ENCODE assay signal across 23 mouse cellular contexts in the genomic region with DNA sequence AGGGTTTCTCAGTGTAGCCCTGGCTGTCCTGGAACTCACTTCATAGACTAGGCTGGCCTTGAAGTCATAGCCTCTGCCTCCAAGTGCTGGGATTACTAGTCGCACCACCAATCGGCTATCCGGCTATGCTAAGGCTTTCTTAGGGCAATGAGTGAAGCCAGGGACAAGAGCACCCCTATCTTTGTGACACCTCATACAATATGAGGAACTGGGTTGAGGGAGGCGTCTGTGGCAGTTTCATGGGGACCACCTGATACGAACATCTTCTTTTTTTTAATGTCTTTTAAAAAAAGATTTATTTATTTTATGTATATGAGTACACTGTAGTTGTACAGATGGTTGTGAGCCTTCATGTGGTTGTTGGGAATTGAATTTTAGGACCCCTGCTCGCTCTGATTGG. TPM values are rescaled to one million over a fixed set of nuclear protein-coding genes. Genes with fewer than 3 reads are reported as not detected.
DNase-seq lines count a peak whose midpoint lies in the region; ATAC-seq lines count a peak whose summit lies in the region.
"Had no signal": no experiment of that assay in that cellular context is flagged by ENCODE, and none has a peak within 500 bp of the region (broad histone marks: within the 10 kb centered on the region; RNA-seq: fewer than 3 reads in every experiment).

No protein-coding gene starts in this region.

- H3K36me3 ChIP-seq in limb, embryonic 10.5 days: no peaks in the 10 kb centered on the region
- H3K36me3 ChIP-seq in liver, embryonic 11.5 days (ENCODE audit: control insufficient read depth, insufficient read depth, low read length): no peaks in the 10 kb centered on the region
- H3K36me3 ChIP-seq: embryonic facial prominence, embryonic 10.5 days; embryonic facial prominence, embryonic 12.5 days; forebrain, embryonic 15.5 days had no signal

- no peaks in the 10 kb centered on the region for H3K9me3 ChIP-seq in limb, embryonic 10.5 days (replicated peaks)
- no peaks in the 10 kb centered on the region for H3K9me3 ChIP-seq in liver, embryonic 11.5 days (ENCODE audit: control insufficient read depth, low read length)
- H3K9me3 ChIP-seq: embryonic facial prominence, embryonic 10.5 days; embryonic facial prominence, embryonic 12.5 days; forebrain, embryonic 13.5 days; forebrain, embryonic 15.5 days had no signal

- H3K4me2 ChIP-seq in liver, embryonic 11.5 days: no peak overlapping the region
- H3K4me2 ChIP-seq: embryonic facial prominence, embryonic 12.5 days; forebrain, embryonic 13.5 days; forebrain, embryonic 15.5 days had no signal

- DNase-seq in A20 (ENCODE audit: low read depth, low spot score): peak; percentile 69
- peak; percentile 42 to 51 for DNase-seq in B cell, adult 2 months
- DNase-seq in naive thymus-derived CD4-positive, alpha-beta T cell, adult 2 months (ENCODE audit: low read depth): peak; percentile 18
- no peak for DNase-seq in limb, embryonic 10.5 days (ENCODE audit: low spot score)
- no peak for DNase-seq in cerebellum, postnatal 25 days
- no peak for DNase-seq in liver, embryonic 11.5 days (ENCODE audit: low spot score)
- DNase-seq: adrenal gland, adult 2 months; adrenal gland, postnatal 10 days; adrenal gland, postnatal 25 days; cerebellum, adult 11 months; cerebellum, adult 18-20 months; cerebellum, adult 8-10 months; cerebellum, adult 9-11 months; cerebellum, postnatal 14 days; forebrain, postnatal 0 days had no signal

- H3K4me1 ChIP-seq in limb, embryonic 10.5 days: 0 out of 2 replicates have a peak, but pooled peaks cover 2% of the 10 kb centered on the region
- H3K4me1 ChIP-seq in liver, embryonic 11.5 days (replicated peaks; ENCODE audit: control insufficient read depth, insufficient read depth, low read length): no peaks in the 10 kb centered on the region
- H3K4me1 ChIP-seq: embryonic facial prominence, embryonic 10.5 days; forebrain, embryonic 13.5 days; forebrain, embryonic 15.5 days had no signal

- H3K4me3 ChIP-seq in limb, embryonic 10.5 days: no peak overlapping the region
- H3K4me3 ChIP-seq in liver, embryonic 11.5 days (ENCODE audit: low read depth, low read length): no peak overlapping the region
- H3K4me3 ChIP-seq: embryonic facial prominence, embryonic 10.5 days; embryonic facial prominence, embryonic 12.5 days; forebrain, embryonic 13.5 days; forebrain, embryonic 15.5 days had no signal

- no peaks in the 10 kb centered on the region for H3K27me3 ChIP-seq in limb, embryonic 10.5 days (ENCODE audit: low read depth, poor library complexity, severe bottlenecking)
- no peaks in the 10 kb centered on the region for H3K27me3 ChIP-seq in liver, embryonic 11.5 days (replicated peaks; ENCODE audit: control insufficient read depth, insufficient read depth, low read length)
- H3K27me3 ChIP-seq: embryonic facial prominence, embryonic 12.5 days; forebrain, embryonic 13.5 days; forebrain, embryonic 15.5 days had no signal

- H3K27ac ChIP-seq in limb, embryonic 10.5 days: no peak overlapping the region
- H3K27ac ChIP-seq in liver, embryonic 11.5 days (ENCODE audit: low read depth, low read length): no peak overlapping the region
- H3K27ac ChIP-seq: embryonic facial prominence, embryonic 10.5 days; embryonic facial prominence, embryonic 12.5 days; forebrain, embryonic 13.5 days; forebrain, embryonic 15.5 days had no signal

- no peak overlapping the region for H3K9ac ChIP-seq in liver, embryonic 11.5 days (ENCODE audit: low read depth, low read length)
- H3K9ac ChIP-seq: embryonic facial prominence, embryonic 12.5 days; forebrain, embryonic 13.5 days; forebrain, embryonic 15.5 days; forebrain, postnatal 0 days had no signal

- ATAC-seq in liver, embryonic 11.5 days (replicated peaks; ENCODE audit: low FRiP score): no peak
- ATAC-seq: forebrain, embryonic 13.5 days; forebrain, embryonic 15.5 days; forebrain, postnatal 0 days had no signal

- 93% methylated on average over 6 of the region's 6 CpGs for WGBS in limb, embryonic 10.5 days
- 91% methylated on average over 6 of the region's 6 CpGs for WGBS in liver, embryonic 11.5 days

RNA-seq across cellular contexts. Expression of a gene that starts 16.6 kb away (rescaled TPM):
- 2.5 and 2.6 TPM in 2 replicates for polyA plus RNA-seq in limb, embryonic 10.5 days (2016; fragmentation: Nextera tagmentation; extraction: Ambion mirVana)
- polyA plus RNA-seq in liver, embryonic 11.5 days (2014; fragmentation: Nextera tagmentation; extraction: Ambion mirVana): 3.5 and 4.2 TPM in 2 replicates

RNA-seq across cellular contexts. Expression of a gene that starts 42.3 kb away (rescaled TPM):
- polyA plus RNA-seq in limb, embryonic 10.5 days (2016; fragmentation: Nextera tagmentation; extraction: Ambion mirVana): 0.15 and 0.21 TPM in 2 replicates
- polyA plus RNA-seq in liver, embryonic 11.5 days (2014; fragmentation: Nextera tagmentation; extraction: Ambion mirVana): 0.16 and 0.51 TPM in 2 replicates
- polyA plus RNA-seq: C2C12; embryonic facial prominence, embryonic 14.5 days; forebrain, embryonic 13.5 days had no signal

RNA-seq across cellular contexts. Expression of a gene that starts 44.0 kb away (rescaled TPM):
- polyA plus RNA-seq in limb, embryonic 10.5 days (2016; fragmentation: Nextera tagmentation; extraction: Ambion mirVana): 0.10 TPM in 1 of 2 replicates, not detected in the other
- polyA plus RNA-seq in liver, embryonic 11.5 days (2014; fragmentation: Nextera tagmentation; extraction: Ambion mirVana): not detected in 2 replicates
- polyA plus RNA-seq: brain, embryonic 14.5 days; C2C12; embryonic facial prominence, embryonic 10.5 days; embryonic facial prominence, embryonic 14.5 days; forebrain, embryonic 11.5 days; forebrain, embryonic 13.5 days; forebrain, embryonic 15.5 days; forebrain, postnatal 0 days had no signal

Comparison
In these comparisons a context has a peak if more than half of its experiments do, and no peak if none do; other contexts are left out.
1. DNase-seq: peak in A20 (single experiment), B cell, adult 2 months (2 of 2) and naive thymus-derived CD4-positive, alpha-beta T cell, adult 2 months (single experiment); none in limb, embryonic 10.5 days (single experiment), cerebellum, postnatal 25 days (0 of 2) and liver, embryonic 11.5 days (single experiment).